Mouse (Mus musculus) cerebellum, adult 2 months (tissue): ENCODE data around the gene Inf2.

Experiments used
- CTCF ChIP-seq: fragments of 200-500 bp; IDR thresholded peaks from 2 replicates; pipeline ENCODE4 v1.5.1; 2011; ENCODE audit warnings: low read depth, mild to moderate bottlenecking, control low read depth, low read length, moderate library complexity, borderline replicate concordance; ENCODE audit not compliant: insufficient read depth
- POLR2A ChIP-seq: fragments of 200-500 bp; IDR thresholded peaks from 2 replicates; pipeline ENCODE4 v1.6.1; 2011; ENCODE audit warnings: low read length, control low read depth, borderline replicate concordance; ENCODE audit not compliant: insufficient read depth

DNA sequence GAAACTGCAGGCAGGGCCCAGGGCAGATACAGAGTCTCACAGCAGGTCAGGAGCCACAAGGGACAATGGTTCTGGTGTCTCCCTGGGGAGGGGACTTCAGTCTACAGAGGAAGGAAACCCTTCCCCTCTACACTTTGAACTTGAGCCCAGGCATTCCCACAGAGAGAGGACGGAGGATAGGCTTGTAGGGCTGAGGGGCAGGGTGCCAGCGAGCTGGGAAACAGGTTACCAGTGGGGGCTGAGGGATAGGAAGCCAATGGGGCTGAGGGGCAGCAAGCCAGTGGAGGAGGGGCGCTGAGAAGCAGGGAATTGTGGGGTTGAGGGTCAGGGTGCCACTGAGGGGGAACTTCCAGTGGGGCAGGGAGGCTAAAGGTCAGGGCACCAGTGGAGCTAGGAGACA, 29.4 kb upstream of the Inf2 start:
- TF ChIP-seq POLR2A, result no peak
- no peak for TF ChIP-seq CTCF
